Mouse (Mus musculus) stomach, embryonic 15.5 days (tissue): Measurements from ENCODE around the gene Palmd. TPM values are rescaled to one million over a fixed set of nuclear protein-coding genes. Genes with fewer than 3 reads are reported as not detected.

Source experiments
- ATAC-seq: fragments of 200-750 bp; cut with Nextera tagmentation; 2 replicates; pipeline ENCODE4 v1.8.0; 2017; ENCODE audit warnings: low read depth, moderate number of reproducible peaks, moderate TSS enrichment; ENCODE audit not compliant: insufficient read depth, low FRiP score
- H3K27ac ChIP-seq: fragments of 300-500 bp; sonication (generic); 2 replicates; pipeline ENCODE4 v1.5.1; 2015; ENCODE audit warnings: mild to moderate bottlenecking, inconsistent platforms
- H3K27me3 ChIP-seq: fragments of 300-500 bp; sonication (generic); replicated peaks from 2 replicates; pipeline ENCODE4 v1.6.1; 2015; ENCODE audit warnings: inconsistent platforms
- H3K36me3 ChIP-seq: fragments of 300-500 bp; sonication (generic); 2 replicates; pipeline ENCODE4 v1.6.1; 2015; ENCODE audit warnings: inconsistent platforms
- H3K4me1 ChIP-seq: fragments of 300-500 bp; sonication (generic); 2 replicates; pipeline ENCODE4 v1.6.1; 2015; ENCODE audit warnings: inconsistent platforms
- H3K4me2 ChIP-seq: fragments of 300-500 bp; sonication (generic); 2 replicates; pipeline ENCODE4 v1.6.1; 2015; ENCODE audit warnings: mild to moderate bottlenecking, inconsistent platforms
- H3K4me3 ChIP-seq: fragments of 300-500 bp; sonication (generic); replicated peaks from 2 replicates; pipeline ENCODE4 v1.5.1; 2015; ENCODE audit warnings: inconsistent platforms
- H3K9ac ChIP-seq: fragments of 300-500 bp; sonication (generic); 2 replicates; pipeline ENCODE4 v1.6.1; 2015; ENCODE audit warnings: inconsistent platforms
- H3K9me3 ChIP-seq: fragments of 300-500 bp; sonication (generic); 2 replicates; pipeline ENCODE4 v1.6.1; 2016; ENCODE audit warnings: inconsistent platforms
- WGBS: fragments of 180-500 bp; shearing (Covaris S2); methylation state at CpG from one replicate; pipeline ENCODE4 v1.1.7; 2015; 5-methylcytosine and 5-hydroxymethylcytosine counted together
- polyA plus RNA-seq: library from polyadenylated mRNA; unstranded; fragments of >200 nt; fragmentation: Nextera tagmentation; extraction: Ambion mirVana; gene quantifications from 2 replicates; pipeline ENCODE4 v1.2.1, GENCODE M21; 2015

Gene Palmd
- polyA plus RNA-seq, 1 experiment from 2014 or later, result 6.6 TPM

GRCm38 (mm10) chr3:116884941-116885340, 83.8 kb downstream of the Palmd start:
- Histone ChIP-seq H3K27me3 (no peaks in the 10 kb centered on the region), H3K9me3 (no peaks in the 10 kb centered on the region), H3K36me3 (no peaks in the 10 kb centered on the region), H3K4me2 (no peak overlapping the region), H3K27ac (no peak overlapping the region), H3K4me1 (no peaks in the 10 kb centered on the region), H3K9ac (no peak overlapping the region), H3K4me3 (no peak overlapping the region)
- ATAC-seq, result no peak
- 92% methylated on average over 8 of the region's 8 CpGs for WGBS

GRCm38 (mm10) chr3:116882221-116882960, 86.4 kb downstream of the Palmd start:
- no peak overlapping the region for H3K9ac ChIP-seq
- 88% methylated on average over 14 of the region's 14 CpGs for WGBS
- H3K4me3 ChIP-seq, result no peak overlapping the region
- H3K27me3 ChIP-seq, result no peaks in the 10 kb centered on the region
- H3K4me1 ChIP-seq, result no peaks in the 10 kb centered on the region
- H3K9me3 ChIP-seq, result no peaks in the 10 kb centered on the region
- no peak overlapping the region for H3K4me2 ChIP-seq
- no peak overlapping the region for H3K27ac ChIP-seq
- H3K36me3 ChIP-seq, result no peaks in the 10 kb centered on the region
- no peak for ATAC-seq

DNA sequence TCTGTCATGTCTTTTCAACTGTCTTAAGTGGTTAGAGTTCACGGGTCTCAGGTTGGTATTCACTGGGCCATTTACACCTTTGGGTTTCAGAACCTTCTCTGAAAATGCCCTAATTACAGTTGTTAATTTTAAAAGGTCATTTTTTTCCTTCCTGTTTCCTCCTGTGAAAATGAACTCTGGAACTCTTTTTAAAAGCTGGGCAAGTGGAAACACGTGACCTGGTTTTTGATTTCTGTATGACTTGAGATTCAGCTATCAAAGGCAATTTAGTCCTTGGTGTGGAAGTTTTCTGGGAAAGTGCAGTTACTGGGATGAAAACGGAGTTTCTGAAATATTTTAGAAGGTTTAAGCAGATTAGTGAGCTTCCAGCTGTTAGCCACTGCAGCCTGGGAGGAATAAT, 98.4 kb downstream of the Palmd start:
- H3K4me1 ChIP-seq, result no peaks in the 10 kb centered on the region
- H3K9me3 ChIP-seq, result no peaks in the 10 kb centered on the region
- H3K27me3 ChIP-seq, result no peaks in the 10 kb centered on the region
- no peak for ATAC-seq
- no peak overlapping the region for H3K27ac ChIP-seq
- H3K36me3 ChIP-seq, result no peaks in the 10 kb centered on the region
- H3K9ac ChIP-seq, result no peak overlapping the region
- H3K4me3 ChIP-seq, result no peak overlapping the region
- H3K4me2 ChIP-seq, result no peak overlapping the region
- WGBS, result 64% methylated on average over 3 of the region's 3 CpGs

Other genes with a start within 250 kb of the Palmd start
- gene Agl, start 160.8 kb downstream of the Palmd start, polyA plus RNA-seq, result 13.8 and 14.0 TPM in 2 replicates
- 34.5 and 40.5 TPM in 2 replicates for gene Frrs1, start 109.5 kb downstream of the Palmd start, polyA plus RNA-seq
- not detected in 2 replicates for gene 4930455H04Rik, start 720 bp downstream of the Palmd start, polyA plus RNA-seq